Mouse (Mus musculus): ENCODE measurements at regions not wholly inside any gene's neighbourhood (a gene's known extent, or its start where the extent isn't known, plus 50 kb on each side); places are given as distances from the start of the nearest gene placed in this dataset.
"Not testable (repeated sequence)": the region's sequence is repeated elsewhere in the genome, so short reads cannot be mapped to it uniquely, and the experiment has no call there.

DNA sequence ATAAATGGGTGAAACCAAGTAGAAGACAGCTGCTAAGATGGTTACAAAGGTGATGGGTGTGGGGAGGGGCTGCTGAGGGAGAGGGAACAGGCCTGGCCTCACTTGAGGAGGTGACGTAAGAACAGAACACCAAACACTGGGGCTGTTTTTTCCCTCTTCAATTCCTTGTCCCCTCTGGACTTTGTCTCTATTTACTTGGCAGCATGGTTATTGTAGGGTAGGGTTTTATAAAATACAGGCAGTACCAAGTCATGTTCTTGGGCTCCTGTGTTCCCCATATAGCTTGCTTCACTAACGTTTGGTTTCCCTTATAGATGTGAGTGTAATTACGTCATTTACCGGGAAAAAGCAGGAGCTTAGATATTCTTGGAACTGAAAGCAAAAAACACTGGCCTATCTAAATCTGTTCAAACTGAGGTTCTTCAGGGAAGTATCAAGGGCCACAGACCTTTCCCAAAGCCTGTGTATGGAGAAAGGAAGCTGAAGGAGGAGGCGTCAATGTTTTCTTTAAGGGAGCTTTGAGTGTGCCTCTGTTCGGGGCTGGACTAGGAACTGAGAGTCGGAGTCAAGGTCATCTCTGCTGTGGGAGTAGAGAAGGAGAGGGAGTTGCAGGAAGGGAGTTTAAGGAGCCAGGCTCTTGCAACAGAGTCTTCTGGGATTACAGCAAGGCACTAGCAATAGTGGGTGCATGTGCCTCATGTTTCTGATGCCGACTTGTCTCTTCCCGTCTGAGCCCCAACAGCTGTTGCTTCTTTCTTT lies 85.1 kb upstream of the Atp1b1 start:
- peak; percentile 22 for DNase-seq (ENCODE audit: low spot score)

- DNase-seq (ENCODE audit: low spot score) = no peak
Observed at GRCm38 (mm10) chr1:164541711-164542110, 83.6 kb upstream of the Atp1b1 start.

GRCm38 (mm10) chr1:164538304-164539043 lies 80.3 kb upstream of the Atp1b1 start:
- DNase-seq (ENCODE audit: low spot score) = no peak

DNA sequence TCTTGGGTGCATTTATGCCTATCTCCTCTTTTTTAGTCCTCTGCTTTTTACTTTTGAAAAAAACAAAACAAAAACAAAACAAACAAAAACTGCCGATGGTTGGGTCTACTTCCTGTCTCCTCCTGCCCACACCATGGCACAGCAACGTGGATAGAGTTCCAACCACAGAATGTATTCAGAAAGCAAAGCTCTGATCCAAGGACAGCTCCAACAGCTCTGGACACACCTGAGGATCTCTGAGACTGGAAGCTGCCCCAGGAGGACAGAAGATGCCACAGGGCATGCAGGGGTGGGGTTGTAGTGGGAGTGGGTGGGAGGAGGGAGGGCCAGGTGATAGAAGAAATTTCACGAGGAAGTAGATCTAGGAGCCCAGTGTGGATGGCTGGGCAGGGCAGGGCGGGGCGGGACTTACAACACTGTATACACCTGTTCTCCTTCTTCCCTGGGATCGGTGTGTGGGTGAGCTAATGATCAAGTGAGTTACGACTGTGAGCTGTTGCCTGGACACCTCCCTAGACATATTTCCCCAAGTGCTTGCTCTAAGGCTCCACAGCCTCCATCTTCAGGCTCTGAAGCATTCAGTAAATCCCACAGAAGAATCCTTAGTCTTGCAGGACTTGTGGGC lies 79.3 kb upstream of the Atp1b1 start:
- no peak for DNase-seq (ENCODE audit: low spot score)

- no peak for DNase-seq (ENCODE audit: low spot score)
Observed at GRCm38 (mm10) chr1:164532196-164532595, 74.0 kb upstream of the Atp1b1 start.

- DNase-seq (ENCODE audit: low spot score) = no peak
Observed at GRCm38 (mm10) chr1:164531741-164532140, 73.6 kb upstream of the Atp1b1 start.

DNA sequence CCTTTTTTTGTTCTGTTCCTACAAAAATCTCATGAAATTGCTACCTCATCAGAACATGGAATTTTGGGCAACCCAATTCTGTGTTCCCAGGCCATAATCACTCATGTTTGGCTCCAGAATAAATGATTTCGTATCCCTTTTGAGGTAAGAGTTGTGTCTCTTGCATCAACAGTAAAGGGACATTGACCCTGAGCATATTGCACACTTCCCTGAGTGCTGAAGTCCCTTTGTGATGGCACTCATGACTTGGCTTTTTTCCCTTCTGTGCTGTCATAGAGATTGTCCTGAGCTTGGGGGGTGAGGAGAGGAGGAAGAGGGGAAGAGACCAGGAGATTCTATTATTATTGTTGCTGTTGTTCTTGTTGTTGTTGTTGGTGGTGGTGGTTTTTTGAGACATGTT lies 68.6 kb upstream of the Atp1b1 start:
- DNase-seq (ENCODE audit: low spot score) = no peak

GRCm38 (mm10) chr1:164522377-164523150 lies 64.4 kb upstream of the Atp1b1 start:
- no peak for DNase-seq (ENCODE audit: low spot score)

DNA sequence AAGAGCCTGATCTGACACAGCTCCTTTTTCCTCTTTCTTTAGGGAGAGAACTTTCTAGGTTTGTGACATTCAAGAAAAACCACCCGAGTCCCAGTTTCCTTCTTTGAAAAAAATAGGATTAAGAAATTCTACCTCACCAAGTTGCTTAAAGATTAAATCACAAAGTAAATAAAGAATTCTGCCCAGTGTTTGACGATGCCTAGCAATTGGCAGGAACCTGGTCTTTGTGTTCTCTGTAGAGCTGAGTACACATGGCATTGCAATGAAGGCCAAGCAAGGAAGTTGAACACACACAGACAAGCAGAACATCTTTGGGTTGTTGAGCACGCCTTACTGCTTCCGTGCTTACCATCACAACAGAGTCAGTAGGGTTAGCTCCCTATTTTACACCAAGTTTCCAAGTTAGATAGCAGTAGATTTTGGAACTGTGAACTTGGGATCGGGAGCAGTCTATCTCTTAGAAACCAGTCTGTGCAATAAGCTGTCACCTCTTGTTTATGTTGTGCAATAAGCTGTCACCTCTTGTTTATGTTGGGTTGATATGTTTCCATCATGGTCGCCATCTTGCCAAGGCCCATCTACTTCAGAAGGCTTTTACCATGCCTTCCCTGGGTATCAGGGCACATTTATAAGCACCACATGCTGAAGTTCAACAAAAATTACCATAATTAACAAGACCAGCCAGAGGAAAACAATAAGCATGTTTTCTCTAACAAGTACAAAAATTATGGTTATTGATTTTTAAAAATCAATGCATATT lies 63.4 kb upstream of the Atp1b1 start:
- DNase-seq (ENCODE audit: low spot score) = no peak

DNA sequence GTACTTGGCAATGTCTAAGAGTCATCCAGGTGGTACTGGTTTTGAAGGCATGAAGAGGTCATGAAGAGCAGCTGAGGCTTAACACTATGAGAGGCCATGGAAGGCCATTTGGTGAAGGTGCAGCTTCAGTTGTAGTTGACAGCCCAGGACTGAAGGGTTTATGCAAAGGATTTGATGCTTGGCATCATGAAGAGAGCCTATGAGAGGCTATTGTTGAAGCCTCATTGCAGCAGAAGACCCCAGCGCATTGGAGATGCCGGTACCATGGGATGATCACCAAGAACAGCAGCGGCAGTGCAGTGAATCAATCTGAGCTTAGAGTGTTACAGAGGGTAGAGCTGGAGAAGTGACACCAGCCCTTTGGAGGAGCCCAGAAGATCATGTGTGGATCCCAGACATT lies 60.7 kb upstream of the Atp1b1 start:
- no peak for DNase-seq (ENCODE audit: low spot score)

- no peak for DNase-seq (ENCODE audit: low spot score)
Observed at GRCm38 (mm10) chr1:164518308-164518707, 60.2 kb upstream of the Atp1b1 start.

GRCm38 (mm10) chr1:164517362-164517761 lies 59.2 kb upstream of the Atp1b1 start:
- not testable (repeated sequence) for DNase-seq (ENCODE audit: low spot score)

DNA sequence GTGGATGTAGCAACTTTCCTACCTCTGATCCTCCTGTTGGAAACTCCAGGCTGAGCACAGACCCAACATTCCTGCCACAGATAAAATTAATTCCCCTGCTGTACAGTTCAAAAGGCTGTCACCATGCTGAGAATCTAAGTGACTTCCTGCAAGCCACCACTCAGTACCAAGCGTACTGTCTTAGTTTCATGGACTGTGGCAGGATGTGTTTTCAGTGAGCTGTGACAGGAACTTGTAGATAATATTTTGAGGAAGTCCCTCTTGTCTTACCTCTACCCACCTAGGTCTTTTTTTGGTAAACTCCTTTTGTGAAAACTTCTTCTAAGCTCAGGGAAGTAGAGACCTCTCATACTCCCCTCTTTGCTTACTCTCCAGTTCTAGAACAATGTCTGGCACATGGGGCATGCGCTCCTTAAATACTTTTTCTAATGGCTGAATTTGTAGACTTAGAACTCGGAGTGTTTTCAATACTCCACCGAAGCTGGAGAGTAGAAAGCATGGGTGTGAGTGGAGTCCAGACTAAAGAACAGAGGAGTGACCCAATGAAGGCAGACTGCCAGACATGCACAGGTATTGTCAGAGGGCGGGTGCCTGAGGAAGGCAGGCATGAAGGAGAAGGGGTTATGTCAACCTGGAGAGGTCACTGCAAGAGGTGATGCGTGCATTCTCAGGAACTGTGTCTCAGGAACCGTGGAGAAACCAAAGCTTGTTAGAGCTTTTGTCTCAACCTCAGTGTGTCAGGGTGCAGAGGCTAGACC lies 53.7 kb upstream of the Atp1b1 start:
- DNase-seq (ENCODE audit: low spot score) = no peak

DNA sequence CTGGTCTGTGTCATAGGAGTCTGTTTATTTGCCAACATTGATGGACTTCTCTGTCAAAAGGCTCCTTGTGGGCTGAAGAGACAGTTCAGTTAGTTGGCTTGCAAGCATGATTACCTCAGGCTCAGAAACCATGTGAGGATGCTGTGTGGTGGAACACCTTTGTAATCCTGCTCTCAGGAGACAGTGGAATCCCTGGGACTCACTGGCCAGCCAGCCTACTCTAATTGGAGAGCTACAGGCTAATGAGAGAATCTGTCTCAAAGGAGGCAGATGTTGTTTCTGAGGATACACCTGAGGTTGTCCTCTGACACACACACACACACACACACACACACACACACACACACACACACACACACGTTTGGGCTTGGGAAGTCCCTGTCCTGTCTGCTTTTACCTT lies 51.1 kb upstream of the Atp1b1 start:
- no peak for DNase-seq (ENCODE audit: low spot score)

GRCm38 (mm10) chr1:164508556-164508955 lies 50.4 kb upstream of the Atp1b1 start:
- DNase-seq (ENCODE audit: low spot score) = no peak

DNA sequence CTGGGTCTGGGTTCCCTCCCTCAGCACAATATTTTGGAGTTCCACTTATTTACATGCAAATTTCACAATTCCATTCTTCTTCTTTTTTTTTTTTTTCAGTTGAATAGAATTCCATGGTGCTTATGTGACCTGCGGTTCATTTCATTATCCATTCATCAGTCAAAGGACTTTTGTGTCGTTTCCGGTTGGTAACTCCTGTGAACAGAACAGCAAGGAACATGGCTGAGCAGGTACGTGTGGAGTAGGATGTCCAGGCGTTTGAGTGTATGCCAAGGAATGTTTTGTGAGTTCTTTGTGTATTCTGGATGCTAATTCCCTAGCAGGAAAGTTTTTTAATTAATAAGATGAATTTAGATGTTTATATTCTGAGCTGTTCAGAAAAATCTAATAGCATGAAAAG lies 50.0 kb upstream of the Atp1b1 start:
- no peak for DNase-seq (ENCODE audit: low spot score)
